Mouse (Mus musculus) thymus, postnatal 36 days (tissue): ENCODE measurements around the gene Ehbp1l1.

Source experiments
- DNase-seq, 2 experiments: peaks; one replicate each; pipeline ENCODE4 v3.0.0; 2022; ENCODE audit warnings: mixed read lengths in 2 of 2

The Ehbp1l1 gene

DNA sequence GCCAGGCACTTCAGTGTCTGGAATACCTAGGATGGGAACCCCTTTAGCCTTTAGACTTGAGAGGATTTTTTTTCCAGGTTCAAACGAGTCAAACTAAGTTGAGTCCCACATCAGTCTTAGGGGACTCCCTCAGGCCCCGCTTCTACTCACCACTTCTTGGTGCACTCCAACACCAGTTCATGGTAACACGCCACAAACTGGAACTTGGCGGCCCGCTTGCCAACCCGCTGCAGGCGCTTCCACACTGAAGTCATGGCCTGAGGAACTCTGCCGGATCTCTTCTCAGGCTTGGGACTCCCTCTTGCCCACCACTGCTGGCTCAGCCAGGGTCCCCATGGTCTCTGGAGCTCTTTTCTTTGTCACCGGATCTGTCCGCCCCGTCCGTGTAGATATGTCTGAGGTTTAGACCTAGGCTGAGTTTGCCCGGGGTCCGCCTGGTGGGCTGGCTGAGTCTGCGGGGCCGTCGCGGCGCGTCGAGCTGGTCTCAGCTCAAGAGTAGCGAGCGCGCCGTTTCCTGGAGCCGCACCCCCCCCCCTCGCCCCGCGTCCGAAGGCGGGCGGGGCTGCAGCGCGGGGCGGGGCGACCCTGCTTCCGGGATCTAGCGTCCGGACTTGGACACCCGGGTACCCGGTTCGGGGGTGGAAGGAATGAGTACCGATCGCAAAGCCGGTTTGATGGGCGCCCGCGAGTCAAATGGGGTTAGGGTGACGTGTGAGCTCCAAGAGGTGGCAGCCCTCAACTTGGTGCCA, at the start of gene Ehbp1l1:
TSS of gene Ehbp1l1 (minus strand) at position 551 of the 749 bp plus-strand sequence.
- DNase-seq = peak; percentile 75 to 77

DNA sequence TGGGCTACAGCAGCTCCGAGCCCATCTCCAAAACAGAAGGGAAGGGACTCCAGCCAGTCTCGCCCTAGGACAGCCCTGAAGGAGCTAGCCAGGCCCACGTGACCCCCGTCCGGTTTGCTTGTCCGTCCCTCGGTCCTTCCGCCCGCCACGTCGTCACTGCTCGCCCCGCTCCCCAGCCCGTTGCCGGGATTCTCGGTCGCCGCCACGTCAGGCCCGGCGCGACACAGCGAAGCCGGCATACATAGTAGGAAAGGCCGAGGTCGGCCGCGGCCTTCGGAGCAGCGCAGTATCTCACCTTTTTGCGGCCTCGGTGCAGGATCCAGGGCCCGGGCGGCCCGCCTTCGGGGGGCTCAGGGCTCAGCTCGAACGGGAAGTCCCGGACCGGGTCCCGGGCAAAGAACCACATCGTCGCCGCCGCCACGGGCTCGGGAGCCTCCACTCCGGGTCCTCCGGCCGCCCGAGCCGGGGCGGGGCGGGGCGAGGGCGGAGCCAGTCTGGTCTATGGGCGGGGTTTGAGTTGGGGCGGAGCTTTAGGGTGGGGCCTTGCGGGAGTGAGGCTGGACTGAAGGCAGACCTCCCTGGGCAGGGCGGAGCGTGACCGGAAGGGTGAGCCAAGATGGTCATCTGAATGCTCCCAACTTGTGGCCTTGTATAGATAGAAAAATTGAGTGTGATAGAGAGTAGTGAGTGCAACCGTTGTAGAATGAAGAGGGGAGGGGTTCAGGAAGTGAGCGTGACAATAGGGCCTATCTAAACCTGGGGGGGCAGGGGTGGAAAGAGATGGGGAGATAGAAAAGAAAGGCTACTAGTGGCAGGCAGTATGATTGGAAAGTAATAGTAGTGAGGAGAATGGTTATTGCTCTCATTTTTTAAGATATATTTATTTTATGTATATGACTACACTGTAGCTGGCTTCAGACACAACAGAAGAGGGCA, 45.1 kb upstream of the Ehbp1l1 start, which contains the start of gene Scyl1:
TSS of gene Scyl1 (minus strand) at position 495 of the 936 bp plus-strand sequence.
- DNase-seq = peak; percentile 91 to 97

DNA sequence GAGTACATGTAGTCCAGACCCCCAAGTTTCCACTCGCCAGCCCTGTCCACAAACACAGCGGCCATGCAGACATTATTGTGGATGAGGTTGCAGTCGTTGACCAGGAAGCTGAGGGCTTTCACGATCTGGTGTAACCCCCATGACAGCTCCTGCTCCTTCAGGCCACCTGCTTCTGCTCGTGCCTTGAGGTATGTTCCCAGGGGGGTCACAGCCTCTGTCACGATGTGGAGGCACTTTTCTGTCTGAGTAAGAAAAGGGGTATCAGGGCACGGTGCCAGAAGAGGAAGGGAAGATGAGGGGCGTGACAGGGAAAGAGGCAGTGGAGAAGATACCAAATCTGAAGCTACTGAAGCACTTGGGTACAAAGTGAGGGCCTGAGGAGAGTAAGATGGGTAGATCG, 44.2 kb upstream of the Ehbp1l1 start:
- peak in 1 of 2 experiments; percentile 22 for DNase-seq

- no peak for DNase-seq
Observed at GRCm38 (mm10) chr19:5767271-5767670, 41.2 kb upstream of the Ehbp1l1 start.

DNA sequence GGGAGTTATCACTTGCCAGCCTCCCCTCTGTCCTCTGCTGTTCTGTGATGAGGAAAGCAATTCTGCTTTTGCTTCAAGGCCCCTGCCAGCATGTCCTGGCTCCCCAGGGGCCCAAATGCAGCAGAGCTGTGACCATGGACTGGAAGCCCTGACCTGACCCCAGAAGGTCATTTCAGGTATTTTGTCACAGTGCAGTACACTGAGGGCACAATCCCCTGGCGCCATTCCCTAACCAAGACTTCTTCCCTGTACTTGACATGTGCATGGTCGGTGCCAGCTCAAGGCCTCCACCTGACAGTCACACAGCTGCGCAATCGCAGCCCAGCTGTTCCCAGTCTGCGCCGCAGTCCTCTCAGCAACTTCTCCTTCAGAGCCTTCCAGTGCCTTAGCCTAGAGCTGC, 37.0 kb upstream of the Ehbp1l1 start:
- no peak for DNase-seq

DNA sequence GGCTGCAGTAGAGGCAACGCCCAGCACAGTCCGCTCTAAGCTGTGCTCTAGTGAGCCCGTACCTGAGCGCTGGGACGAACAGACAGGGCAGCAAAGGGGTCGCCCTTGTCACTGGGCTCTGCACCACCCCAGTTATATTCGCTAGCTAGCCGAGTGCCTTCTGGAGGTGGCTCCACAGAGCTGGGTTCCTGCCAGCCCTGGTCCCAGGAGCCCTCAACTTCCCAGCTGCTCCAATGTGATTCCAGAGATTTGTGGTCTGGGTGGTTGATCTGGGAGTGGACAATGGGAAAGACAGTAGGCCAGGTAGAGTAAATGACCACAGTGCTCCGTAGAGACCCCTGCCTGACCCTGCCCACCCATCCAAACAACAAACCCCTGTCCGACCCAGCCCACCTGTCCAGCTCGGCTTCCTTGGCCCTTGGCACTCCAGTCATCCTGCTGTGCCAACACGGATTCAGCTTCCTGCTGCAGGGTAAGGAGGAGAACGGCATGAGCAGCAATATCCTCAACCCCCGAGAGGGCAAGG, 32.8 kb upstream of the Ehbp1l1 start:
- no peak for DNase-seq

DNA sequence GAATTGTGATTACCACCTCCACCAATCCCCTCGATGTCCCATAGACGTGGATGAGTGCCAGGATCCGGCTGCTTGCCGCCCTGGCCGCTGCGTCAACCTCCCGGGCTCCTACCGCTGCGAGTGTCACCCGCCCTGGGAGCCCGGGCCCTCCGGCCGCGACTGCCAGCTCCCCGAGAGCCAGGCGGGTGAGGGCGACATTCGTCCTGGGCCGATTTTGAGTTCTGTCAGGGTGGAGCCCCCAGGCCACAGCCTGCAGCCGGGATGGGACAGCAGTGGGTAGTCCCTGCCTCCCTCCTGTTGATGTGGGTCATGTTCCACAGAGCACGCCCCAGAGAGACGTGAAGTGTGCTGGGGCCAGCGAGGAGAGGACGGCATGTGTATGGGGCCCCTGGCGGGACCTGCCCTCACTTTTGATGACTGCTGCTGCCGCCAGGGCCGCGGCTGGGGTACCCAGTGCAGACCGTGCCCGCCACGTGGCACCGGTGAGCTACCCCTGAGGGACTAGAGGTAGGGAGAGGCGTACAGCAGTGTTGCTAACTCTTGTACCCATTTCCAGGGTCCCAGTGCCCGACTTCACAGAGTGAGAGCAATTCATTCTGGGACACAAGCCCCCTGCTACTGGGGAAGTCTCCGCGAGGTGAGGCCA, 31.0 kb upstream of the Ehbp1l1 start:
- no peak for DNase-seq

DNA sequence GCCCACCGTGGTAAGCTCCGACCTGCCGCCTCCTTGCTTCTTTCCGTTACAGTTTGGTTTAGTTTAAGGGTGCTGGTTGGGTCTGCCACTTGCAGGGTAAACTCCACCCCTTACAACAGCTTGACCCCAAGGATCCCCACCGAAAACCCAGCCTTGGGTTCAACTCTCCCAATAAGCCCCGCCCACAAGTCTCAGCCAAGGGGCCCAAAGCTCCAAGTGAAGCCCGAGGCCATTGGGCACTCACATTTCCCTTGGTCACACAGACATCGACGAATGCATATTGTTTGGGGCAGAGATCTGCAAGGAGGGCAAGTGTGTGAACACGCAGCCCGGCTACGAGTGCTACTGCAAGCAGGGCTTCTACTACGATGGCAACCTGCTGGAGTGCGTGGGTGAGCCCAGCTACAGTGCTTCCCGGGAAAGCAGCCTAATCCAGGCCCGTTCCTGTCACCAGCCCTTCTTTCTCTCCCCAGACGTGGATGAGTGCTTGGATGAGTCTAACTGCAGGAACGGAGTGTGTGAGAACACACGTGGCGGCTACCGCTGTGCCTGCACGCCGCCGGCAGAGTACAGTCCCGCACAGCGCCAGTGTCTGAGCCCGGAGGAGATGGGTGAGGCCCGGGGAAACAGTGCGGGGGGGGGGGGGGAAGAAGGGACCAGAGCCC, 30.3 kb upstream of the Ehbp1l1 start:
- DNase-seq = no peak

DNA sequence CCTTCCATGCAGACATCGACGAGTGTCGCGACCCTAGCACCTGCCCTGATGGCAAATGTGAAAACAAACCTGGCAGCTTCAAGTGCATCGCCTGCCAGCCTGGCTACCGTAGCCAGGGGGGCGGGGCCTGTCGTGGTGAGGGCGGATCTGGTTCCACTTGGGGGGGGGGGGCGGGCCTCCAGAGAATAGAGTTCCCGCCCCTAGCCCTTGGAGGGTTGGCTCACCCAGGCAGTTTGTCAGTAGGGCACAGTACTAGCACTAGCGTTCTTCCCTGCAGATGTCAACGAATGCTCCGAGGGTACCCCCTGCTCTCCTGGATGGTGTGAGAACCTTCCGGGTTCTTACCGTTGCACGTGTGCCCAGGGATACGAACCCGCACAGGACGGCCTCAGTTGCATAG, 25.6 kb upstream of the Ehbp1l1 start:
- peak in 1 of 2 experiments; percentile 37 for DNase-seq

DNA sequence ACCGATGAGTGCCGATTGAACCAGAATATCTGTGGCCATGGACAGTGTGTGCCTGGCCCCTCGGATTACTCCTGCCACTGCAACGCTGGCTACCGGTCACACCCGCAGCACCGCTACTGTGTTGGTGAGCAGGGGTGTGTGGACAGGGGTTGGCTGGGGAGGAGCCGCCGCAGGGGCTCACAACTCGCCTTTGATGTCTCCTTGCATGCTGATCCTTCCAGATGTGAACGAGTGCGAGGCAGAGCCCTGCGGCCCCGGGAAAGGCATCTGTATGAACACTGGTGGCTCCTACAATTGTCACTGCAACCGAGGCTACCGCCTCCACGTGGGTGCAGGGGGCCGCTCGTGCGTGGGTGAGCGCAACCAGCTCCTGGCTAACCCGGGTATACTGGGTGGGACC, 24.8 kb upstream of the Ehbp1l1 start:
- no peak for DNase-seq

DNA sequence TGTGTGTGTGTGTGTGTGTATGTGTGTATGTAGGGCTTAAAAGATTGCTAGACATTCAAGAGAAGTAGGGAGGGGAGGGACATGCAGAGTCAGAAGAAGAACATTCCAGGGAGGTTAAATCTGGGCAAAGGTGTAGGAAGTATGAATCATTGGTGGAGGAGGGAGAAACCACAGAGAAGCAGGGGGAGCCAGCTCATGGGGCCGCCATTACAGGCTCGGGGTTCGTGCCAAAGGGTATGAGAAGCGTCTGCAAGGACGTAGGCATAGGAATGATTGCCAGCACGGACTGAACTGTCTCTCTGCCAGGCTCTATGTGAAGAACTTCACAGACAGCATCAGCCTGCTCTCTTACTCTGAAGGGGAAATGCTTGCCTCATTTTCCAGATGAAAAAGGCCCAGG, 23.4 kb upstream of the Ehbp1l1 start:
- no peak for DNase-seq

DNA sequence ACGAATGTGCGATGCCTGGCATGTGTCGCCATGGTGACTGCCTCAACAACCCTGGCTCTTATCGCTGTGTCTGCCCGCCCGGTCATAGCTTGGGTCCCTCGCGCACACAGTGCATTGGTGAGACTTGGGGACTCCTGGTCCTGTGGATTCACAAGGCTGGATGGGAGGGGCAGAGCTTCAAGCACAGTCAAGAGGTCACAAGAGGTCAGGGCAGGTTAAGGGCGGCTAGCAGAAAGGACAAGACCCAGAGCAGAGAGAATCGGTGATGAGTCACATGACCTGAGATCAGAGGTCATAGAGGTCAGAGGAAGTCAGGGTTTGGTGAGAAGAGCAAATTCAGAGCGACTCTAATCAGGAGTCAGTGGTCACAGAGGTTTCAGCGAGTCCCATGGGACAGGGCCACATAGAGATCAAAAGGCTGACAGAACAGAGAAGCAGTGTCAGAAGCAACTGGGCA, 20.8 kb upstream of the Ehbp1l1 start:
- no peak for DNase-seq

- DNase-seq = no peak
Observed at GRCm38 (mm10) chr19:5745756-5746710, 19.9 kb upstream of the Ehbp1l1 start.

- no peak for DNase-seq
Observed at GRCm38 (mm10) chr19:5743576-5743975, 17.5 kb upstream of the Ehbp1l1 start.

DNA sequence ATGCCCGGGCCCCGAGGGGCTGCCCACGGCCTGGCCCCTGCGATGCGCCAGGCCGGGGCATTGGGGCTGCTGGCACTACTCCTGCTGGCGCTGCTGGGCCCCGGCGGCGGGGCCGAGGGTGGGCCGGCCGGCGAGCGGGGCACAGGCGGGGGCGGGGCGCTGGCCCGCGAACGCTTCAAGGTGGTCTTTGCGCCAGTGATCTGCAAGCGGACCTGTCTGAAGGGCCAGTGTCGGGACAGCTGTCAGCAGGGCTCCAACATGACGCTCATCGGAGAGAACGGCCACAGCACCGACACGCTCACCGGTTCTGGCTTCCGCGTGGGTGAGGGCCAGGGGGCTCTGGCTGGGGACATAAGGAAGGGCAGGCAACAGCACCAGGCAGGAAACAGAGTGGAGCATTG, 16.1 kb upstream of the Ehbp1l1 start:
- no peak for DNase-seq

DNA sequence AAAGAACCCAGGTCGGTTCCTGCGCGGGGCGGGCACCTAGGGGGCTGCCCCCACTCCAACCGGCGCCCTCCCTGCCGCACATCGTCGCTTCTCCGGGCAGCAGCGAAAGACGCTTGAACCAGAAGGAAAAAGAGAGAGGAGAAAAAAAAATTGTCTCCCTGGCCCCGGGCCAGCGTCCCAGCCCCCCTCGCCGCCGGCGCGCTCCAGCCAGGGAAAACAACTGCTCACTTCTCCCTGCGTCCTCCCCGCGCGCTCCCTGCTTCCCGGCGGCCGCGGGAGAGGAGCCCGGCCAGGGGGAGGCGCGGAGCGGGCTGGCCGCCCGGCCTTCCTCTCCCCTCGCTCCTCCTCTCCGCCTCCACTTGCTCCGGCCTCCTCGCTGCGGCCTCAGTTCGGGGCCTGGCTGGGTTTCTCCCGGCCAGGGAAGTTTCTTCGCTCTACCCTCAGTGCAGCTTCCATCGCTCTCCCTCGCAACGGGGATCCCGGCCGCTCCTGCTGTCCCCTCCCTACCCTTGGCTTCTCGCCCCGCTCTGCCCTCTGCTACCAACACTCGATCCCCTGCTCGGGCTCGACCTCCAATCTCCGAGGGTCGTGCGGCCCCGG, 15.6 kb upstream of the Ehbp1l1 start:
- no peak for DNase-seq

- DNase-seq = no peak
Observed at GRCm38 (mm10) chr19:5740320-5741317, 14.5 kb upstream of the Ehbp1l1 start, which contains the start of gene Ltbp3. Gene Ltbp3, plus strand, starts transcription at chr19:5740904.

- DNase-seq = no peak
Observed at GRCm38 (mm10) chr19:5739446-5739845, 13.3 kb upstream of the Ehbp1l1 start.

- no peak for DNase-seq
Observed at GRCm38 (mm10) chr19:5734325-5734724, 8.2 kb upstream of the Ehbp1l1 start.
